Mouse (Mus musculus): ENCODE measurements around the gene Tcf12. TPM values are rescaled to one million over a fixed set of nuclear protein-coding genes. Genes with fewer than 3 reads are reported as not detected.
A peak's percentile ranks its signal among the peaks of the same experiment; 100 is the strongest.

Gene Tcf12
- polyA plus RNA-seq, 1 experiment from 2014 or later: 29.7 TPM

DNA sequence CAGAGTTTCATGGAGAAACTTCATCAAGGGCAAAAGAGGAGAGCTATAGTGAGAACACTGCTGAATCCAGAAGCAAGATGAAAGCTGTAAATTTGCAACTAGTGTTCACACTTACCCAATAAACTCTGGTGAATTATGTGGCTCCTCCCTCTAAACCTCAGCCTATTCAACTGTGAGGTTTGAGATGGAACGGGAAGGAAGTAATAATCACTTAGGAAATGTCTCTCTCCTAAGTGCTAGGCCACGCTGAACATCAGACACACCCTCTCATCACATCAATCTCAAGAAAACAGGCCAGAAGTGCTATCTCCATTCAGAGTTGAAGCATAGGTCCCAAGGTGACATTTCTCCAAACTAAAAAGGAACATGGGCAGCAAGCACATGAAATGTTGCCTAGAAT is 131.1 kb downstream of the Tcf12 start:
- no peak for ATAC-seq (ENCODE audit: extremely low read depth, insufficient number of reproducible peaks, low FRiP score, low TSS enrichment)
- Histone ChIP-seq H3K4me1 (peaks cover 17% of the 10 kb centered on the region), H3K9me3 (no peaks in the 10 kb centered on the region), H3K9ac (no peak overlapping the region), H3K27ac (replicated peaks) (no peak overlapping the region), H3K4me2 (no peak overlapping the region), H3K4me3 (no peak overlapping the region), H3K36me3 (no peaks in the 10 kb centered on the region), H3K27me3 (replicated peaks) (no peaks in the 10 kb centered on the region)
- WGBS: 54% methylated on average over 2 of the region's 2 CpGs

DNA sequence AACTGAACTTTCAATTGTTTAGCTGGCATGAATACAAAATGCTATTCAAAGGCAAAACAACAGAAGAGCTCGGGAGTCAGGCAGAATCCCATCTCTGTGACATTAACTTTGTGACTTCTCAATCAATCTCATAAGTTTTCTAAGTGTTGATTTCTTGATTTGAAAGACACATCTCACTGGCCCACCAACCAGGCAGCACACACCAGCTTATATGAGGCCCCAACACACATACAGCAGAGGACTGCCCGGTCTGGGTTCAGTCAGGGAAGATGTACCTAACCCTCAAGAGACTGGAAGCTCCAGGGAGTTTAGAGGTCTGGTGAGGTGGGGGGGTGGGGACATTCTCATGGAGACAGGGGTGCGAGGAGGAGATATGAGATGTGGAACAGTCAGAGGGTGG is 132.8 kb downstream of the Tcf12 start:
- H3K36me3 ChIP-seq: no peaks in the 10 kb centered on the region
- no peaks in the 10 kb centered on the region for H3K9me3 ChIP-seq
- H3K27me3 ChIP-seq (replicated peaks): no peaks in the 10 kb centered on the region
- H3K4me3 ChIP-seq: no peak overlapping the region
- H3K27ac ChIP-seq (replicated peaks): no peak overlapping the region
- H3K9ac ChIP-seq: no peak overlapping the region
- no peak overlapping the region for H3K4me2 ChIP-seq
- 73% methylated on average over 3 of the region's 3 CpGs for WGBS
- H3K4me1 ChIP-seq: peaks cover 27% of the 10 kb centered on the region
- ATAC-seq (ENCODE audit: extremely low read depth, insufficient number of reproducible peaks, low FRiP score, low TSS enrichment): no peak

- H3K4me1 ChIP-seq: peaks cover 27% of the 10 kb centered on the region
- H3K9ac ChIP-seq: no peak overlapping the region
- H3K36me3 ChIP-seq: no peaks in the 10 kb centered on the region; the same call in 1 of the 2 replicates
- no peak overlapping the region for H3K4me2 ChIP-seq
- H3K27me3 ChIP-seq (replicated peaks): no peaks in the 10 kb centered on the region
- WGBS: 68% methylated on average over 6 of the region's 6 CpGs
- H3K27ac ChIP-seq (replicated peaks): no peak overlapping the region
- H3K9me3 ChIP-seq: no peaks in the 10 kb centered on the region
- H3K4me3 ChIP-seq: no peak overlapping the region
- ATAC-seq (ENCODE audit: extremely low read depth, insufficient number of reproducible peaks, low FRiP score, low TSS enrichment): no peak
Observed at GRCm38 (mm10) chr9:71976034-71976433, 135.6 kb downstream of the Tcf12 start.

- no peaks in the 10 kb centered on the region for H3K9me3 ChIP-seq
- no peak for ATAC-seq (ENCODE audit: extremely low read depth, insufficient number of reproducible peaks, low FRiP score, low TSS enrichment)
- WGBS: 79% methylated on average over 4 of the region's 4 CpGs
- H3K27me3 ChIP-seq (replicated peaks): no peaks in the 10 kb centered on the region
- no peak overlapping the region for H3K4me2 ChIP-seq
- H3K36me3 ChIP-seq: no peaks in the 10 kb centered on the region; the same call in 1 of the 2 replicates
- 0 out of 2 replicates have a peak overlapping the region, but pooled peaks have one; percentile 2 for H3K27ac ChIP-seq (replicated peaks)
- no peak overlapping the region for H3K4me3 ChIP-seq
- peaks cover 23% of the 10 kb centered on the region for H3K4me1 ChIP-seq
- H3K9ac ChIP-seq: no peak overlapping the region
Observed at GRCm38 (mm10) chr9:71975141-71975540, 136.5 kb downstream of the Tcf12 start.

- ATAC-seq (ENCODE audit: extremely low read depth, insufficient number of reproducible peaks, low FRiP score, low TSS enrichment): no peak
- Histone ChIP-seq H3K27ac (replicated peaks) (0 out of 2 replicates have a peak overlapping the region, but pooled peaks have one; percentile 39), H3K36me3 (no peaks in the 10 kb centered on the region; the same call in 1 of the 2 replicates), H3K9me3 (no peaks in the 10 kb centered on the region), H3K27me3 (replicated peaks) (no peaks in the 10 kb centered on the region), H3K9ac (no peak overlapping the region), H3K4me3 (no peak overlapping the region), H3K4me2 (no peak overlapping the region), H3K4me1 (peaks cover 23% of the 10 kb centered on the region)
- 51% methylated on average over 2 of the region's 2 CpGs for WGBS
Observed at GRCm38 (mm10) chr9:71974541-71974959, 137.1 kb downstream of the Tcf12 start.

- WGBS: 84% methylated on average over 4 of the region's 4 CpGs
- Histone ChIP-seq H3K27me3 (replicated peaks) (no peaks in the 10 kb centered on the region), H3K9me3 (no peaks in the 10 kb centered on the region), H3K27ac (replicated peaks) (no peak overlapping the region), H3K4me2 (no peak overlapping the region), H3K4me3 (no peak overlapping the region), H3K9ac (no peak overlapping the region), H3K36me3 (no peaks in the 10 kb centered on the region), H3K4me1 (peaks cover 6% of the 10 kb centered on the region; the same call in 1 of the 2 replicates)
- no peak for ATAC-seq (ENCODE audit: extremely low read depth, insufficient number of reproducible peaks, low FRiP score, low TSS enrichment)
Observed at GRCm38 (mm10) chr9:71964039-71964438, 147.6 kb downstream of the Tcf12 start.

- no peak overlapping the region for H3K9ac ChIP-seq
- peaks cover 25% of the 10 kb centered on the region for H3K4me1 ChIP-seq
- H3K36me3 ChIP-seq: no peaks in the 10 kb centered on the region
- H3K4me2 ChIP-seq: 0 out of 2 replicates have a peak overlapping the region, but pooled peaks have one; percentile 28
- no peaks in the 10 kb centered on the region for H3K27me3 ChIP-seq (replicated peaks)
- peak overlapping the region; percentile 24; the same call in 1 of the 2 replicates for H3K27ac ChIP-seq (replicated peaks)
- H3K9me3 ChIP-seq: no peaks in the 10 kb centered on the region
- no peak overlapping the region for H3K4me3 ChIP-seq
- no peak for ATAC-seq (ENCODE audit: extremely low read depth, insufficient number of reproducible peaks, low FRiP score, low TSS enrichment)
Observed at GRCm38 (mm10) chr9:71960026-71960396, 151.7 kb downstream of the Tcf12 start.

DNA sequence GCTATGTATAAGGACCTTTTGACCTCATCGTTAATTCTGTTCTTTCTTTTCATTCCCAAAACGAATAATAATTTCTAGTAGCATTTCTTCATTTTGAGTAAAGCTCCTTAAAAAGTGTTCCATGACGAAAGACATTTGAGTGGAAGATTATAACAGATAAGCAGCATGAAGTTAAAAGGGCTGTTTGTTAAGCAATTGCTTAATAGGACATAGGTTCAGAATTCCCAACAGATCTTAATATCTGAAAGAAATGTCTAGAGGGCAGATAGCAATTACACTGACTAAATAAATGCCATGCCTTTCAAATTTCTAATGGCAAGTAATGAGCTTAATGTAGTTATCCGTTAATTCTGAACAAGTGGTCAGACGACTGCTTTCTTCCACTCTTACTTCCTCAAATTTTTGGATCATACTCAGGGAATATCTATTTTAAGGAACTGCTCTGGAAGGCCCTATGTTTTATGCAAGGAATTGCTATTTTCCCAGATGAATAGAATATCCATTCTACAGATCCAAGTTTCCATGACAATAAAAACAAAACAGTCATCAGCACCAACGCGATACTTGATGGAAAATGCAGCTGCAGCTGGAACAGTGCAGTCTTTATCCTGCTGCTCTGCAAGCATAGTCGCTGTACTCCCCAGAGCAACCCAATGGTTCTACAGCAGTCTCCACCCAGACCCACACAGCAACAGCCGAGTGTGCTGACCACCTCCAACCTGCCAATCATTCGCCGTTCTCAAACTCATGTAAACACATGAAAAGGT is 152.2 kb downstream of the Tcf12 start:
- H3K27ac ChIP-seq (replicated peaks): peak overlapping the region; percentile 24; the same call in 1 of the 2 replicates
- no peak for ATAC-seq (ENCODE audit: extremely low read depth, insufficient number of reproducible peaks, low FRiP score, low TSS enrichment)
- H3K4me3 ChIP-seq: no peak overlapping the region
- H3K9ac ChIP-seq: no peak overlapping the region
- no peaks in the 10 kb centered on the region for H3K36me3 ChIP-seq
- no peaks in the 10 kb centered on the region for H3K27me3 ChIP-seq (replicated peaks)
- WGBS: 67% methylated on average over 11 of the region's 11 CpGs
- H3K4me2 ChIP-seq: 0 out of 2 replicates have a peak overlapping the region, but pooled peaks have one; percentile 28
- peaks cover 25% of the 10 kb centered on the region for H3K4me1 ChIP-seq
- no peaks in the 10 kb centered on the region for H3K9me3 ChIP-seq

- Histone ChIP-seq H3K4me2 (no peak overlapping the region), H3K27ac (replicated peaks) (no peak overlapping the region), H3K27me3 (replicated peaks) (no peaks in the 10 kb centered on the region), H3K4me3 (no peak overlapping the region), H3K4me1 (peaks cover 37% of the 10 kb centered on the region), H3K9me3 (no peaks in the 10 kb centered on the region), H3K36me3 (no peaks in the 10 kb centered on the region), H3K9ac (no peak overlapping the region)
- no peak for ATAC-seq (ENCODE audit: extremely low read depth, insufficient number of reproducible peaks, low FRiP score, low TSS enrichment)
- 76% methylated on average over 2 of the region's 2 CpGs for WGBS
Observed at GRCm38 (mm10) chr9:71953217-71953616, 158.5 kb downstream of the Tcf12 start.

DNA sequence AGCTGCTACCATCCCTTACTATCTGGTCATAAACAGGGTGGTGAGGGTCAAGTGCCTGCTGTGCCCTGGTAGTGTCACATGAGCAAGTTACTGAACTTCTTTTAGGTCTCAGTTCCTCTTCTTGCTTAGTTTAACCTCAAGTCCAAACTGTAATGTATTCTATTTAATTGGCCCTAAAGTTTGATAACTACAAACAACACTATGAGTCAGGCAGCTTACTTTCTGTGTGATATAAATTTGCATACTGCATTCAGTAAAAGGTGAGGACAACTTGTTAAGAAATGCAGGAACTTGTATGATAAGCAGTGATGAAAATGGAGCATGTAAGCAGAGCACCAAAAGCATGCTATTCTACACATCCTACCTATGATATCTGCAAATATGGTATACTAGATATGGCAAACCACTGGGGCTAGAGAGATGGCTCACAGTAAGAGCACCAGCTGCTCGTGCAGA is 159.0 kb downstream of the Tcf12 start:
- Histone ChIP-seq H3K9ac (no peak overlapping the region), H3K4me2 (no peak overlapping the region), H3K4me1 (peaks cover 37% of the 10 kb centered on the region), H3K9me3 (no peaks in the 10 kb centered on the region), H3K27me3 (replicated peaks) (no peaks in the 10 kb centered on the region), H3K36me3 (peaks cover 2% of the 10 kb centered on the region), H3K4me3 (no peak overlapping the region), H3K27ac (replicated peaks) (no peak overlapping the region)
- WGBS: 76% methylated on average over 1 of the region's 1 CpGs
- no peak for ATAC-seq (ENCODE audit: extremely low read depth, insufficient number of reproducible peaks, low FRiP score, low TSS enrichment)

DNA sequence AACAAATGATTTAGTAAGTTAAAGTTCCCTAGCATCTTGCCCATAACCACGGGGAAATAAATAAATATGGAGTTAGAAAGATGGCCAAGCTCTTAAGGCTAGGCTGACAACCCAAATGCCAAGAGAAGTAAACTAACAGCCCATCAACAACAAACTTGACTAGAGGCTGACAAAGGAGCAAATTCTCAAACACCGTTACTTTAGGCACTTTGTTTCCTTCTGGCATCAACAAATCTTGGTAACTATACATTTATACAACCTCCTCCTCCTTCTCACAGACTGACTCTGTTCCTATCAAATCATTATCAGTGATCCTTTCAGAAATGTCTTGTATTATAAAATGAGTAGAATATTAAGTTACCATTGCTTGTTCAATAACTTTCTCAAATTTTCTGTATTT is 159.7 kb downstream of the Tcf12 start:
- WGBS: 82% methylated on average over 2 of the region's 2 CpGs

DNA sequence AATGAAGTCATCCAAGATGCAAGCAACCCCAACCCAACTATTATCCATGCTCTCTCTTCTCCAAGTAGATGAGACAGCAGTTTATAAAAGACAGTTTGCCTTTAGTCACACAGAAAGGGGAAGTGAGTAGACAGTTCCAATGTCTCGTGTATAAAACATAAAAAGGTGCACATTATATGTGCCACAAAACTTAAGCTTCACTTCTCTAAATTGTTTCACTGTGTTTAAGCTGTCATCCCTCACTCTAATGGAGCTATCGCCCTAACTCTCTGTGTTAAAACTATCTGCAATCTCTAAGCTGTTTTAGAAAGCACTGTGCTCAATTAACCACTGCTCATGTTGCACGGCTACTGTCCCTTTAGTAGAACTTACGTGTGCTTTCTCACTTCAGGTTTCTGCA is 160.3 kb downstream of the Tcf12 start:
- Histone ChIP-seq H3K9me3 (no peaks in the 10 kb centered on the region), H3K9ac (no peak overlapping the region), H3K36me3 (peaks cover 4% of the 10 kb centered on the region), H3K4me1 (peaks cover 26% of the 10 kb centered on the region), H3K27ac (replicated peaks) (no peak overlapping the region), H3K27me3 (replicated peaks) (no peaks in the 10 kb centered on the region), H3K4me3 (no peak overlapping the region), H3K4me2 (no peak overlapping the region)
- no peak for ATAC-seq (ENCODE audit: extremely low read depth, insufficient number of reproducible peaks, low FRiP score, low TSS enrichment)
- 76% methylated on average over 4 of the region's 4 CpGs for WGBS

More for the DNA sequence above, 159.7 kb downstream of the Tcf12 start:
- H3K36me3 ChIP-seq: peaks cover 4% of the 10 kb centered on the region
- H3K27me3 ChIP-seq (replicated peaks): no peaks in the 10 kb centered on the region
- H3K27ac ChIP-seq (replicated peaks): no peak overlapping the region
- peaks cover 31% of the 10 kb centered on the region for H3K4me1 ChIP-seq
- H3K9me3 ChIP-seq: no peaks in the 10 kb centered on the region
- no peak overlapping the region for H3K4me2 ChIP-seq
- ATAC-seq (ENCODE audit: extremely low read depth, insufficient number of reproducible peaks, low FRiP score, low TSS enrichment): no peak
- no peak overlapping the region for H3K4me3 ChIP-seq
- H3K9ac ChIP-seq: no peak overlapping the region

Data from heart, embryonic 13.5 days (tissue).